Mouse (Mus musculus) C2C12 (cell line): ENCODE data around the gene Cbx3. TPM values are rescaled to one million over a fixed set of nuclear protein-coding genes. Genes with fewer than 3 reads are reported as not detected.

Source experiments
- H3K27me3 ChIP-seq: one replicate; pipeline ENCODE4 v1.6.1; 2011; ENCODE audit not compliant: control insufficient read depth, insufficient read depth, insufficient read length
- H3K36me3 ChIP-seq: one replicate; pipeline ENCODE4 v1.6.1; 2011; ENCODE audit not compliant: control insufficient read depth, insufficient read depth
- H3K4me3 ChIP-seq: one replicate; pipeline ENCODE4 v1.5.1; 2011; ENCODE audit warnings: mild to moderate bottlenecking, control low read depth; ENCODE audit not compliant: poor library complexity, insufficient read depth, severe bottlenecking
- H3K79me2 ChIP-seq: one replicate; pipeline ENCODE4 v1.6.1; 2011; ENCODE audit not compliant: control insufficient read depth, insufficient read depth
- H3K79me3 ChIP-seq: one replicate; pipeline ENCODE4 v1.6.1; 2011; ENCODE audit warnings: low read depth, control low read depth
- H3ac ChIP-seq: one replicate; pipeline ENCODE3; 2011; ENCODE audit warnings: low read depth; ENCODE audit not compliant: control insufficient read depth, insufficient read length
- CEBPB ChIP-seq: IDR thresholded peaks from one replicate; pipeline ENCODE4 v1.6.1; 2011; ENCODE audit warnings: low read depth, mild to moderate bottlenecking, control low read depth, moderate library complexity
- CTCF ChIP-seq: IDR thresholded peaks from one replicate; pipeline ENCODE4 v1.5.1; 2011; ENCODE audit not compliant: control insufficient read depth, insufficient read depth, insufficient read length
- FOSL1 ChIP-seq: IDR thresholded peaks from one replicate; pipeline ENCODE4 v1.8.0; 2011; ENCODE audit warnings: mild to moderate bottlenecking, low read length; ENCODE audit not compliant: poor library complexity, insufficient read depth, severe bottlenecking
- MAX ChIP-seq: IDR thresholded peaks from one replicate; pipeline ENCODE4 v1.6.1; 2011; ENCODE audit warnings: mild to moderate bottlenecking, control low read depth
- MYOD1 ChIP-seq: IDR thresholded peaks from one replicate; pipeline ENCODE4 v1.6.1; 2011; ENCODE audit warnings: low read depth; ENCODE audit not compliant: control insufficient read depth, insufficient read length
- MYOG ChIP-seq: IDR thresholded peaks from one replicate; pipeline ENCODE4 v1.6.1; 2011; ENCODE audit not compliant: control insufficient read depth, insufficient read length; ENCODE audit errors: extremely low read depth
- USF1 ChIP-seq: IDR thresholded peaks from one replicate; pipeline ENCODE4 v1.6.1; 2011; ENCODE audit warnings: low read depth, mild to moderate bottlenecking, control low read depth, moderate library complexity
- polyA plus RNA-seq: library from polyadenylated mRNA; unstranded; fragments of >200 nt; fragmentation: generic; extraction: Trizol; gene quantifications from one replicate; pipeline ENCODE4 v1.2.1, GENCODE M21; 2012; ENCODE audit warnings: missing spikeins

The Cbx3 gene
- polyA plus RNA-seq, 1 experiment: 71.6 TPM

GRCm38 (mm10) chr6:51457283-51457682 is 12.9 kb upstream of the Cbx3 start:
- peaks cover 53% of the 10 kb centered on the region for H3K36me3 ChIP-seq
- no peak overlapping the region for H3ac ChIP-seq
- TF ChIP-seq FOSL1 (no peak), USF1 (no peak), MYOD1 (no peak), CTCF (no peak), MYOG (no peak), MAX (no peak), CEBPB (no peak)
- peaks cover 13% of the 10 kb centered on the region for H3K79me2 ChIP-seq
- peaks cover 2% of the 10 kb centered on the region for H3K79me3 ChIP-seq
- no peak overlapping the region for H3K4me3 ChIP-seq
- H3K27me3 ChIP-seq: no peaks in the 10 kb centered on the region

- Histone ChIP-seq H3K4me3 (no peak overlapping the region), H3K27me3 (no peaks in the 10 kb centered on the region), H3ac (no peak overlapping the region), H3K79me2 (peaks cover 19% of the 10 kb centered on the region), H3K79me3 (peaks cover 2% of the 10 kb centered on the region), H3K36me3 (peaks cover 59% of the 10 kb centered on the region)
- no peak for TF ChIP-seq FOSL1
- TF ChIP-seq USF1: no peak
Measured at GRCm38 (mm10) chr6:51457770-51458387, 12.3 kb upstream of the Cbx3 start.

GRCm38 (mm10) chr6:51458925-51459312 is 11.2 kb upstream of the Cbx3 start:
- TF ChIP-seq USF1 (no peak), CEBPB (no peak), MAX (no peak), MYOG (no peak), MYOD1 (no peak), FOSL1 (no peak), CTCF (no peak)
- H3K36me3 ChIP-seq: peaks cover 69% of the 10 kb centered on the region
- H3K79me3 ChIP-seq: peaks cover 13% of the 10 kb centered on the region

GRCm38 (mm10) chr6:51459313-51460020 is 10.7 kb upstream of the Cbx3 start:
- Histone ChIP-seq H3ac (no peak overlapping the region), H3K27me3 (no peaks in the 10 kb centered on the region), H3K79me2 (peaks cover 35% of the 10 kb centered on the region), H3K36me3 (peaks cover 75% of the 10 kb centered on the region), H3K79me3 (peaks cover 17% of the 10 kb centered on the region), H3K4me3 (no peak overlapping the region)
- TF ChIP-seq MAX: no peak
- TF ChIP-seq FOSL1: no peak
- TF ChIP-seq CTCF: no peak
- no peak for TF ChIP-seq CEBPB
- TF ChIP-seq MYOD1: no peak
- no peak for TF ChIP-seq MYOG
- no peak for TF ChIP-seq USF1

More at GRCm38 (mm10) chr6:51458925-51459312, 11.2 kb upstream of the Cbx3 start:
- H3K27me3 ChIP-seq: no peaks in the 10 kb centered on the region
- H3K4me3 ChIP-seq: no peak overlapping the region
- no peak overlapping the region for H3ac ChIP-seq
- peaks cover 29% of the 10 kb centered on the region for H3K79me2 ChIP-seq

- Histone ChIP-seq H3K36me3 (peaks cover 80% of the 10 kb centered on the region), H3K4me3 (no peak overlapping the region), H3K27me3 (no peaks in the 10 kb centered on the region), H3K79me2 (peaks cover 40% of the 10 kb centered on the region), H3K79me3 (peaks cover 23% of the 10 kb centered on the region), H3ac (no peak overlapping the region)
- TF ChIP-seq MYOD1 (no peak), USF1 (no peak), CTCF (no peak), CEBPB (no peak), FOSL1 (no peak), MAX (no peak), MYOG (no peak)
Measured at GRCm38 (mm10) chr6:51460021-51460360, 10.2 kb upstream of the Cbx3 start.

GRCm38 (mm10) chr6:51460363-51460762 is 9.8 kb upstream of the Cbx3 start:
- no peak for TF ChIP-seq FOSL1
- TF ChIP-seq MAX: no peak
- no peak for TF ChIP-seq MYOG
- no peak for TF ChIP-seq CEBPB
- no peak for TF ChIP-seq USF1
- no peak for TF ChIP-seq CTCF
- no peak for TF ChIP-seq MYOD1
- peaks cover 84% of the 10 kb centered on the region for H3K36me3 ChIP-seq
- H3K4me3 ChIP-seq: no peak overlapping the region
- H3ac ChIP-seq: no peak overlapping the region
- peaks cover 26% of the 10 kb centered on the region for H3K79me3 ChIP-seq
- H3K79me2 ChIP-seq: peaks cover 44% of the 10 kb centered on the region
- H3K27me3 ChIP-seq: no peaks in the 10 kb centered on the region
